Mouse (Mus musculus): ENCODE data around the gene Enpp7. TPM values are rescaled to one million over a fixed set of nuclear protein-coding genes. Genes with fewer than 3 reads are reported as not detected.

The Enpp7 gene
- not detected in 2 replicates for polyA plus RNA-seq (2016; fragmentation: Nextera tagmentation; extraction: Ambion mirVana)

GRCm38 (mm10) chr11:118987999-118988398, at the start of gene Enpp7:
Gene Enpp7 (plus strand): TSS chr11:118988188.
- no peak for ATAC-seq (ENCODE audit: low FRiP score)
- H3K4me1 ChIP-seq, result peaks cover 8% of the 10 kb centered on the region; the same call in 1 of the 2 replicates
- no peaks in the 10 kb centered on the region for H3K9me3 ChIP-seq
- no peak within 1 kb of the TSS for H3K4me3 ChIP-seq (replicated peaks)
- no peak within 1 kb of the TSS for H3K27ac ChIP-seq
- no peak within 1 kb of the TSS for H3K9ac ChIP-seq
- H3K4me2 ChIP-seq, result no peak within 1 kb of the TSS
- 93% methylated on average over 10 of the region's 10 CpGs for WGBS
- H3K36me3 ChIP-seq (replicated peaks), result no peaks in the 10 kb centered on the region
- H3K27me3 ChIP-seq, result peaks cover 13% of the 10 kb centered on the region; the same call in 1 of the 2 replicates

DNA sequence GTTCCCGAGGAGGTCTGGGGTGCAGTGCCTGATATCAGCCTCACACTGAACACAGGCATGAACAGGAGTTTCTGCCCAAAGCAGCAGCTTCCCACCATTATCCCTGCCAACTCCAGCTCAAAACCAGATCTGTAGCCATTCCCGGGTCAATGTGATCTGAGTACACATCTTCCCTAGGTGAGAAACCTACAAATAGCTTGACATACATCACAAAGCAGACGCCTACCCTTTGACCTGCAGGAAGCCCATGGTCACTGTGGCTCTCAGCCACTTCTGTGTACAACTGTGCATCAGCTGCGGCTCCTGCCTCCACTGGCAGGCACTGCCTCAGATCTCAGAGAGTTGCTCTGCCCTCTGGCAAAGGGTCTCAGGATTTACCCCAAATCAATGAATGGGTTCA, 48.3 kb upstream of the Enpp7 start:
- WGBS, result 87% methylated on average over 4 of the region's 4 CpGs
- H3K9ac ChIP-seq, result no peak overlapping the region
- no peaks in the 10 kb centered on the region for H3K9me3 ChIP-seq
- H3K27ac ChIP-seq, result no peak overlapping the region
- no peak overlapping the region for H3K4me3 ChIP-seq (replicated peaks)
- peaks cover 19% of the 10 kb centered on the region; the same call in 1 of the 2 replicates for H3K4me1 ChIP-seq
- H3K4me2 ChIP-seq, result no peak overlapping the region
- ATAC-seq (ENCODE audit: low FRiP score), result no peak
- no peaks in the 10 kb centered on the region for H3K36me3 ChIP-seq (replicated peaks)
- H3K27me3 ChIP-seq, result no peaks in the 10 kb centered on the region

- H3K9me3 ChIP-seq, result no peaks in the 10 kb centered on the region
- WGBS, result 65% methylated on average over 11 of the region's 11 CpGs
- H3K4me3 ChIP-seq (replicated peaks), result no peak overlapping the region
- H3K27ac ChIP-seq, result no peak overlapping the region
- no peaks in the 10 kb centered on the region for H3K27me3 ChIP-seq
- no peak for ATAC-seq (ENCODE audit: low FRiP score)
- no peak overlapping the region for H3K4me2 ChIP-seq
- H3K36me3 ChIP-seq (replicated peaks), result no peaks in the 10 kb centered on the region
- H3K9ac ChIP-seq, result no peak overlapping the region
- peaks cover 19% of the 10 kb centered on the region; the same call in 1 of the 2 replicates for H3K4me1 ChIP-seq
Observed at GRCm38 (mm10) chr11:118940539-118940938, 47.4 kb upstream of the Enpp7 start.

DNA sequence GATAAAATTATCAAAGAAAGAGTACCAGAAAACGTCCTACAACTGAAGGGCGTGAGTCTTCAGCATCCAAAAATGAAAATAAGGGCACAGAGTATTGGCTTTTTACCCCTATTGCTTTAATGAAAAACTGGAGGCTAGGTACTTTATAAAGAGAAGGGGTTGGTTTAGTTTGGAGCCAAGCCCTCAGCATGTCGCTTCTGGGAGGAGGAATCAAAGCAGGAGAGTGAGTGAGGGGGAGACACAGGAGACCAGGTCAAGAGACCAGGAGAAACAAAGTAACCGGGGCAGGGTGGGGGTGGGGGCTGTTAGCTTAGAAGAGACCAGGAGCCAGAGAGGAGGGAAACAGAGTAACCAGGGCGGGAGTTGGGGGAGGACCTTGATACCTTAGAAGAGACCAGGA, 46.7 kb upstream of the Enpp7 start:
- 40% methylated on average over 5 of the region's 5 CpGs for WGBS
- peaks cover 17% of the 10 kb centered on the region; the same call in 1 of the 2 replicates for H3K4me1 ChIP-seq
- H3K36me3 ChIP-seq (replicated peaks), result no peaks in the 10 kb centered on the region
- H3K4me2 ChIP-seq, result no peak overlapping the region
- no peak overlapping the region for H3K4me3 ChIP-seq (replicated peaks)
- no peaks in the 10 kb centered on the region for H3K27me3 ChIP-seq
- ATAC-seq (ENCODE audit: low FRiP score), result no peak
- H3K9ac ChIP-seq, result no peak overlapping the region
- no peak overlapping the region for H3K27ac ChIP-seq
- no peaks in the 10 kb centered on the region for H3K9me3 ChIP-seq

GRCm38 (mm10) chr11:118945868-118946267, 42.1 kb upstream of the Enpp7 start:
- H3K9me3 ChIP-seq, result no peaks in the 10 kb centered on the region
- 93% methylated on average over 8 of the region's 8 CpGs for WGBS

DNA sequence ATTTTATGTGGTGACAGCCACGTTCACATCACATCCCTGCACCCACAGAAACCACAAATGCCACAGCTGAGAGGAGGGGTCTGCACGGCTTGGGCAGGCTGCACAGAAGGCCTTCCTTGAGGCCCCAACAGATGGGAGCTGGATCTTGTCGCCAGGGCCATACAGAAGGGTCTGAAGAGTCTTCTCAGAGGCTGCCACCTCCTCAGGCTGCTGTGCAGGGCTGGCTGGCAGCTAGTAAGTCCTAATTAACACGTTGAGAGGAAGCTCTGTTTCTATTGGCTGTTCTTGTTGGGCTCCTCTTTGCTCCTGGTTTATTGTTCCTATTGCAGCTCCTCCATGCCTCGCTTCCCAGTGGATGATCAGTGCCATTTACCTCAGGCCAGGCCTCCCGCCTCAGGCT, 33.0 kb upstream of the Enpp7 start:
- no peak overlapping the region for H3K9ac ChIP-seq
- peaks cover 44% of the 10 kb centered on the region for H3K4me1 ChIP-seq
- WGBS, result 26% methylated on average over 6 of the region's 6 CpGs
- no peaks in the 10 kb centered on the region for H3K36me3 ChIP-seq (replicated peaks)
- no peaks in the 10 kb centered on the region for H3K9me3 ChIP-seq
- no peak overlapping the region for H3K4me3 ChIP-seq (replicated peaks)
- no peak overlapping the region for H3K4me2 ChIP-seq
- peaks cover 4% of the 10 kb centered on the region; the same call in 1 of the 2 replicates for H3K27me3 ChIP-seq
- H3K27ac ChIP-seq, result peak overlapping the region; percentile 87
- peak; percentile 62; the same call in 1 of the 2 replicates for ATAC-seq (ENCODE audit: low FRiP score)

More at GRCm38 (mm10) chr11:118945868-118946267, 42.1 kb upstream of the Enpp7 start:
- Histone ChIP-seq H3K27ac (no peak overlapping the region), H3K4me1 (peaks cover 13% of the 10 kb centered on the region; the same call in 1 of the 2 replicates), H3K4me3 (replicated peaks) (no peak overlapping the region), H3K9ac (no peak overlapping the region), H3K36me3 (replicated peaks) (no peaks in the 10 kb centered on the region), H3K4me2 (no peak overlapping the region), H3K27me3 (0 out of 2 replicates have a peak, but pooled peaks cover 4% of the 10 kb centered on the region)
- ATAC-seq (ENCODE audit: low FRiP score), result no peak

- H3K4me3 ChIP-seq (replicated peaks), result no peak overlapping the region
- H3K27ac ChIP-seq, result peak overlapping the region; percentile 63
- 46% methylated on average over 14 of the region's 14 CpGs for WGBS
- H3K9me3 ChIP-seq, result no peaks in the 10 kb centered on the region
- H3K36me3 ChIP-seq (replicated peaks), result no peaks in the 10 kb centered on the region
- no peaks in the 10 kb centered on the region; the same call in none of the 2 replicates for H3K27me3 ChIP-seq
- peak; percentile 39; the same call in 1 of the 2 replicates for ATAC-seq (ENCODE audit: low FRiP score)
- no peak overlapping the region for H3K9ac ChIP-seq
- 0 out of 2 replicates have a peak overlapping the region, but pooled peaks have one; percentile 4 for H3K4me2 ChIP-seq
- H3K4me1 ChIP-seq, result peaks cover 53% of the 10 kb centered on the region
Observed at GRCm38 (mm10) chr11:118957070-118957471, 30.9 kb upstream of the Enpp7 start.

DNA sequence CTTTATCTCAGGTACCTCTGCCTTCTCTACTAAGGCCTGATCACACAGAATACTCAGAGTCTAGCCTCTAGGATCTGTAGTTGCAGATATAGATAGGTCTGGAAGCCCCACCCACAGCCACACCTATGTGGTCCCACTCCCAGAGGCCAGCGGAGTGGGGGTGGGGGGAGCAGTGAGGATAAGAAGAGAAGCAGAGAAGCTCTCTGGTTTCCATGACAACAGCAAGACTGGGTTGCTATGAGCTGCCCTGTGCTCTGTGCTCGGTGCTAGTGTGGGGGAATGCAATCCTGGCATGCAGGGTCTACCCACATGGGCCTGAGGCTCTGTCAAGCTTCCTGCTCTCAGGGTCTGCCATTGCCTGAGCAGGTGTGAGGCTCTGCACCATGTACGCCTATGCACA, 27.3 kb upstream of the Enpp7 start:
- 42% methylated on average over 3 of the region's 3 CpGs for WGBS
- 0 out of 2 replicates have a peak, but pooled peaks have one; percentile 40 for ATAC-seq (ENCODE audit: low FRiP score)
- Histone ChIP-seq H3K27me3 (no peaks in the 10 kb centered on the region; the same call in none of the 2 replicates), H3K4me3 (replicated peaks) (no peak overlapping the region), H3K9ac (no peak overlapping the region), H3K27ac (no peak overlapping the region), H3K4me2 (no peak overlapping the region), H3K9me3 (no peaks in the 10 kb centered on the region), H3K36me3 (replicated peaks) (no peaks in the 10 kb centered on the region), H3K4me1 (peaks cover 45% of the 10 kb centered on the region)

DNA sequence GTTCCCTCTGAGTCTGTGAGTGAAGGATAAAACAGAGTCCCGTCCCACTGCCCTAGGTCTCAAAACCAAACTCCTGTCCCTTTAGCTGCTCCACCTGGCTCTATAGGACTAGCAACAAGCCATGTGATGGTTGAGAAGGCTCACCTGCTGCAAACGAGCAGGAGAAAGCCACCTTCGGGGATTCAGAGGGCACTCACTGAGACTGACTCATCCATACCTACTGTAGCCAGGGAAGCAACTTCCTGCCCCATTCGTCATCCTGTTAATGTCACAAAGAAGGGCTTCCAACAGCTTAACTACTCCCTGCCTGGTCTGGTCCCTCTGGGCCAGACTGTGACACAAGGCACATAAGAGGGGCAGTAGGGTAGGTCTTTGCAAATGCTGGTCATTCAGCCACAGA, 25.5 kb upstream of the Enpp7 start:
- no peak for ATAC-seq (ENCODE audit: low FRiP score)
- H3K9ac ChIP-seq, result no peak overlapping the region
- peaks cover 32% of the 10 kb centered on the region for H3K4me1 ChIP-seq
- H3K4me3 ChIP-seq (replicated peaks), result no peak overlapping the region
- H3K27me3 ChIP-seq, result no peaks in the 10 kb centered on the region; the same call in none of the 2 replicates
- H3K9me3 ChIP-seq, result no peaks in the 10 kb centered on the region
- no peaks in the 10 kb centered on the region for H3K36me3 ChIP-seq (replicated peaks)
- no peak overlapping the region for H3K4me2 ChIP-seq
- no peak overlapping the region for H3K27ac ChIP-seq
- 72% methylated on average over 4 of the region's 4 CpGs for WGBS

- Histone ChIP-seq H3K4me3 (replicated peaks) (no peak overlapping the region), H3K27ac (no peak overlapping the region), H3K9me3 (no peaks in the 10 kb centered on the region), H3K4me2 (no peak overlapping the region), H3K36me3 (replicated peaks) (no peaks in the 10 kb centered on the region), H3K27me3 (no peaks in the 10 kb centered on the region; the same call in none of the 2 replicates), H3K9ac (no peak overlapping the region), H3K4me1 (peaks cover 23% of the 10 kb centered on the region)
- 89% methylated on average over 5 of the region's 5 CpGs for WGBS
- ATAC-seq (ENCODE audit: low FRiP score), result no peak
Observed at GRCm38 (mm10) chr11:118963926-118964325, 24.1 kb upstream of the Enpp7 start.

DNA sequence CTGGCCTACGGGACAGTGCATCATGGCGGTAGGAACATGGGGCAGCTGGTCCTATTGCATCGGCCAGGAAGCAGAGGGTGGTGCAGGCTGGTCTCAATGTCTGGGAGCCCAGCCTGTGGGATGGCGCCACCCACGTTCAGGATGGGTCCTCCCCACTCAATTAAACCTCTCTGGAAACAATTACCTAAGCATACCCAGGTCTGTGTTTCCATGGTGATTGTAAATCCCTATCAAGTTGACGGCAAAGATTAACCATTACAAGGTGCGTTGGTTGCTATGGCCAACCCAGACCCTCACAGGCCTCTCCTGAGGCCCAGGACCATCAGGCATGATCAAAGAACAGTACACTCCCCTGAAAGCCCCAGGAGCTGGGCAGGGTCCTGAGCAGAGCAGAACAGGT, 22.9 kb upstream of the Enpp7 start:
- Histone ChIP-seq H3K4me3 (replicated peaks) (no peak overlapping the region), H3K4me2 (no peak overlapping the region), H3K9ac (no peak overlapping the region), H3K36me3 (replicated peaks) (no peaks in the 10 kb centered on the region), H3K27me3 (peaks cover 7% of the 10 kb centered on the region), H3K9me3 (no peaks in the 10 kb centered on the region), H3K27ac (0 out of 2 replicates have a peak overlapping the region, but pooled peaks have one; percentile 21), H3K4me1 (peaks cover 23% of the 10 kb centered on the region)
- WGBS, result 24% methylated on average over 7 of the region's 7 CpGs
- ATAC-seq (ENCODE audit: low FRiP score), result no peak

- Histone ChIP-seq H3K9me3 (no peaks in the 10 kb centered on the region), H3K4me3 (replicated peaks) (no peak overlapping the region), H3K4me1 (peaks cover 27% of the 10 kb centered on the region), H3K27ac (no peak overlapping the region), H3K36me3 (replicated peaks) (no peaks in the 10 kb centered on the region), H3K4me2 (no peak overlapping the region), H3K27me3 (peaks cover 28% of the 10 kb centered on the region), H3K9ac (no peak overlapping the region)
- WGBS, result 35% methylated on average over 20 of the region's 20 CpGs
- ATAC-seq (ENCODE audit: low FRiP score), result no peak
Observed at GRCm38 (mm10) chr11:118971470-118972034, 16.4 kb upstream of the Enpp7 start.

Data from forebrain, embryonic 12.5 days (tissue).